Mouse (Mus musculus): Measurements from ENCODE around the gene Pltp.

The Pltp gene

GRCm38 (mm10) chr2:164857101-164857821, at the start of gene Pltp:
Pltp (minus strand) TSS chr2:164857711.
- DNase-seq (ENCODE audit: low spot score in 2 of 2), result peak; percentile 72 to 81

GRCm38 (mm10) chr2:164906071-164906470, 48.6 kb upstream of the Pltp start:
- no peak for DNase-seq (ENCODE audit: low spot score in 2 of 2)

GRCm38 (mm10) chr2:164903496-164903895, 46.0 kb upstream of the Pltp start:
- no peak for DNase-seq (ENCODE audit: low spot score in 2 of 2)

GRCm38 (mm10) chr2:164901380-164901779, 43.9 kb upstream of the Pltp start:
- DNase-seq (ENCODE audit: low spot score in 2 of 2), result no peak

- DNase-seq (ENCODE audit: low spot score in 2 of 2), result no peak
Observed at GRCm38 (mm10) chr2:164899723-164900459, 42.4 kb upstream of the Pltp start.

- no peak for DNase-seq (ENCODE audit: low spot score in 2 of 2)
Observed at GRCm38 (mm10) chr2:164899034-164899433, 41.5 kb upstream of the Pltp start.

GRCm38 (mm10) chr2:164898008-164898407, 40.5 kb upstream of the Pltp start:
- no peak for DNase-seq (ENCODE audit: low spot score in 2 of 2)

GRCm38 (mm10) chr2:164895885-164896284, 38.4 kb upstream of the Pltp start:
- no peak for DNase-seq (ENCODE audit: low spot score in 2 of 2)

- no peak for DNase-seq (ENCODE audit: low spot score in 2 of 2)
Observed at GRCm38 (mm10) chr2:164894644-164895043, 37.1 kb upstream of the Pltp start.

GRCm38 (mm10) chr2:164894048-164894447, 36.5 kb upstream of the Pltp start:
- no peak for DNase-seq (ENCODE audit: low spot score in 2 of 2)

GRCm38 (mm10) chr2:164892696-164893216, 35.2 kb upstream of the Pltp start:
- no peak for DNase-seq (ENCODE audit: low spot score in 2 of 2)

GRCm38 (mm10) chr2:164891908-164892695, 34.6 kb upstream of the Pltp start:
- peak in 1 of 2 experiments; percentile 46 for DNase-seq (ENCODE audit: low spot score in 2 of 2)

GRCm38 (mm10) chr2:164891056-164891834, 33.7 kb upstream of the Pltp start:
- no peak for DNase-seq (ENCODE audit: low spot score in 2 of 2)

- DNase-seq (ENCODE audit: low spot score in 2 of 2), result no peak
Observed at GRCm38 (mm10) chr2:164890411-164891049, 33.0 kb upstream of the Pltp start.

- DNase-seq (ENCODE audit: low spot score in 2 of 2), result no peak
Observed at GRCm38 (mm10) chr2:164889960-164890359, 32.4 kb upstream of the Pltp start.

- DNase-seq (ENCODE audit: low spot score in 2 of 2), result no peak
Observed at GRCm38 (mm10) chr2:164888996-164889395, 31.5 kb upstream of the Pltp start.

GRCm38 (mm10) chr2:164886617-164887016, 29.1 kb upstream of the Pltp start:
- no peak for DNase-seq (ENCODE audit: low spot score in 2 of 2)

- peak in 1 of 2 experiments; percentile 54 for DNase-seq (ENCODE audit: low spot score in 2 of 2)
Observed at GRCm38 (mm10) chr2:164885788-164886187, 28.3 kb upstream of the Pltp start.

- DNase-seq (ENCODE audit: low spot score in 2 of 2), result no peak
Observed at GRCm38 (mm10) chr2:164882619-164883018, 25.1 kb upstream of the Pltp start.

GRCm38 (mm10) chr2:164879568-164880277, 22.2 kb upstream of the Pltp start:
- peak; percentile 95 to 96 for DNase-seq (ENCODE audit: low spot score in 2 of 2)

Data from heart, adult 9 months (tissue).